Mouse (Mus musculus): ENCODE data around the gene Cyp24a1. TPM values are rescaled to one million over a fixed set of nuclear protein-coding genes. Genes with fewer than 3 reads are reported as not detected.

The Cyp24a1 gene
- polyA plus RNA-seq, 1 experiment: 0.01 TPM

- Histone ChIP-seq H3K36me3 (ENCODE audit: control insufficient read depth, insufficient read depth) (peaks cover 4% of the 10 kb centered on the region), H3K27me3 (ENCODE audit: control insufficient read depth, insufficient read depth, insufficient read length) (no peaks in the 10 kb centered on the region), H3K4me2 (ENCODE audit: low read depth) (no peak overlapping the region), H3K4me3 (no peak overlapping the region), H3ac (ENCODE audit: control insufficient read depth, insufficient read length) (no peak overlapping the region), H3K79me2 (ENCODE audit: control insufficient read depth, insufficient read depth) (peaks cover 28% of the 10 kb centered on the region)
- no peak for TF ChIP-seq USF1 (IDR thresholded peaks at IDR 0.05; ENCODE audit: low read depth)
Observed at GRCm38 (mm10) chr2:170513756-170514155, 16.8 kb upstream of the Cyp24a1 start.

- no peaks in the 10 kb centered on the region for H3K27me3 ChIP-seq (ENCODE audit: control insufficient read depth, insufficient read depth, insufficient read length)
- H3K36me3 ChIP-seq (ENCODE audit: control insufficient read depth, insufficient read depth): no peaks in the 10 kb centered on the region
- H3K4me2 ChIP-seq (ENCODE audit: low read depth): peak overlapping the region; percentile 96
- peak overlapping the region; percentile 63 for H3K4me3 ChIP-seq
- TF ChIP-seq USF1 (IDR thresholded peaks at IDR 0.05; ENCODE audit: low read depth) (no peak), TCF3 (IDR thresholded peaks at IDR 0.05; ENCODE audit: insufficient read length, low read depth) (no peak), REST (IDR thresholded peaks at IDR 0.05; ENCODE audit: insufficient read depth, insufficient read length) (no peak), TCF12 (IDR thresholded peaks at IDR 0.05; ENCODE audit: insufficient read depth, poor library complexity, severe bottlenecking) (no peak), MYOG (IDR thresholded peaks at IDR 0.05; ENCODE audit: control insufficient read depth in 1 of 3, insufficient read depth in 1 of 3, insufficient read length in 2 of 3, low read depth in 2 of 3) (peak in 1 of 3 experiments; percentile 9), POLR2AphosphoS2 (IDR thresholded peaks at IDR 0.05; ENCODE audit: insufficient read length, low read depth) (no peak), POLR2A (IDR thresholded peaks at IDR 0.05; ENCODE audit: insufficient read length, low read depth) (peak; percentile 69)
- peaks cover 28% of the 10 kb centered on the region for H3K79me2 ChIP-seq (ENCODE audit: control insufficient read depth, insufficient read depth)
- peak overlapping the region; percentile 44 for H3ac ChIP-seq (ENCODE audit: control insufficient read depth, insufficient read length)
Observed at GRCm38 (mm10) chr2:170511073-170511891, 14.3 kb upstream of the Cyp24a1 start.

DNA sequence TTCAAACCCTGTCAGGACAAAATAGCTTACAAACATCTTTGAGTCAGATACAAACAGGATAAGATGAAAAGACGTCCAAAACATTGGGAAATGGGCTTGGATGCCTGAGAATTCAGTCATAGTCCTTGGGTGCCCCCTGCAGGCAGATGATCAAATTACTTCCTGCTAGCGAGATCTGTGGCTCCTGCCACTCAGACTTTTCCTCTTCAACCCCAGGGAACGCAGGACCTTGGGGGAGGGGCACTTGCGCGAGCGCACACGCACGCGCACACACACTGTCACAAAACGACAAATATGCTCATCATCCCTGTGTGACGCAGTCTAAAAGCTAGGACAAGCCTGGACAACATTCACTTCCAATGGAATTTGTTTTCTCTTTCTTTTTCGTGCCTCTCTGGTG lies 11.9 kb upstream of the Cyp24a1 start:
- no peak overlapping the region for H3K4me3 ChIP-seq
- TF ChIP-seq MYOG (IDR thresholded peaks at IDR 0.05; ENCODE audit: control insufficient read depth in 1 of 3, insufficient read depth in 1 of 3, insufficient read length in 2 of 3, low read depth in 2 of 3) (no peak), MAX (IDR thresholded peaks at IDR 0.05; ENCODE audit: low read depth) (no peak), USF1 (IDR thresholded peaks at IDR 0.05; ENCODE audit: low read depth) (no peak), MYOD1 (IDR thresholded peaks at IDR 0.05; ENCODE audit: control insufficient read depth in 1 of 3, insufficient read length in 2 of 3, low read depth in 2 of 3) (no peak), REST (IDR thresholded peaks at IDR 0.05; ENCODE audit: insufficient read depth, insufficient read length) (no peak)

GRCm38 (mm10) chr2:170507734-170508133 lies 10.8 kb upstream of the Cyp24a1 start:
- TF ChIP-seq MYOD1 (IDR thresholded peaks at IDR 0.05; ENCODE audit: control insufficient read depth in 1 of 3, insufficient read length in 2 of 3, low read depth in 2 of 3) (no peak), MYOG (IDR thresholded peaks at IDR 0.05; ENCODE audit: control insufficient read depth in 1 of 3, insufficient read depth in 1 of 3, insufficient read length in 2 of 3, low read depth in 2 of 3) (no peak)
- Histone ChIP-seq H3K4me3 (no peak overlapping the region), H3ac (ENCODE audit: control insufficient read depth, insufficient read length) (no peak overlapping the region), H3K36me3 (ENCODE audit: control insufficient read depth, insufficient read depth) (no peaks in the 10 kb centered on the region), H3K4me2 (ENCODE audit: low read depth) (no peak overlapping the region), H3K79me2 (ENCODE audit: control insufficient read depth, insufficient read depth) (peaks cover 13% of the 10 kb centered on the region), H3K27me3 (ENCODE audit: control insufficient read depth, insufficient read depth, insufficient read length) (peaks cover 5% of the 10 kb centered on the region)

More for the DNA sequence above, 11.9 kb upstream of the Cyp24a1 start:
- no peak overlapping the region for H3ac ChIP-seq (ENCODE audit: control insufficient read depth, insufficient read length)
- no peaks in the 10 kb centered on the region for H3K36me3 ChIP-seq (ENCODE audit: control insufficient read depth, insufficient read depth)
- peaks cover 5% of the 10 kb centered on the region for H3K27me3 ChIP-seq (ENCODE audit: control insufficient read depth, insufficient read depth, insufficient read length)
- H3K79me2 ChIP-seq (ENCODE audit: control insufficient read depth, insufficient read depth): peaks cover 24% of the 10 kb centered on the region
- H3K4me2 ChIP-seq (ENCODE audit: low read depth): peak overlapping the region; percentile 77

- Histone ChIP-seq H3ac (ENCODE audit: control insufficient read depth, insufficient read length) (no peak overlapping the region), H3K36me3 (ENCODE audit: control insufficient read depth, insufficient read depth) (no peaks in the 10 kb centered on the region), H3K79me2 (ENCODE audit: control insufficient read depth, insufficient read depth) (no peaks in the 10 kb centered on the region), H3K4me2 (ENCODE audit: low read depth) (peak overlapping the region; percentile 61), H3K27me3 (ENCODE audit: control insufficient read depth, insufficient read depth, insufficient read length) (peaks cover 5% of the 10 kb centered on the region), H3K4me3 (no peak overlapping the region)
- no peak for TF ChIP-seq MYOD1 (IDR thresholded peaks at IDR 0.05; ENCODE audit: control insufficient read depth in 1 of 3, insufficient read length in 2 of 3, low read depth in 2 of 3)
- no peak for TF ChIP-seq USF1 (IDR thresholded peaks at IDR 0.05; ENCODE audit: low read depth)
- TF ChIP-seq MYOG (IDR thresholded peaks at IDR 0.05; ENCODE audit: control insufficient read depth in 1 of 3, insufficient read depth in 1 of 3, insufficient read length in 2 of 3, low read depth in 2 of 3): no peak
- no peak for TF ChIP-seq POLR2A (IDR thresholded peaks at IDR 0.05; ENCODE audit: insufficient read length, low read depth)
- no peak for TF ChIP-seq CEBPB (IDR thresholded peaks at IDR 0.05; ENCODE audit: insufficient read depth, poor library complexity, severe bottlenecking)
- TF ChIP-seq TCF3 (IDR thresholded peaks at IDR 0.05; ENCODE audit: insufficient read length, low read depth): no peak
- TF ChIP-seq TCF12 (IDR thresholded peaks at IDR 0.05; ENCODE audit: insufficient read depth, poor library complexity, severe bottlenecking): no peak
- no peak for TF ChIP-seq REST (IDR thresholded peaks at IDR 0.05; ENCODE audit: insufficient read depth, insufficient read length)
- TF ChIP-seq MAX (IDR thresholded peaks at IDR 0.05; ENCODE audit: low read depth): no peak
- no peak for TF ChIP-seq SRF (IDR thresholded peaks at IDR 0.05; ENCODE audit: control insufficient read depth, insufficient read length, low read depth)
- TF ChIP-seq POLR2AphosphoS2 (IDR thresholded peaks at IDR 0.05; ENCODE audit: insufficient read length, low read depth): no peak
- no peak for TF ChIP-seq E2F4 (IDR thresholded peaks at IDR 0.05; ENCODE audit: insufficient read depth)
Observed at GRCm38 (mm10) chr2:170503983-170504382, 7.0 kb upstream of the Cyp24a1 start.

Data from myocyte (in vitro differentiated cells).